Mouse (Mus musculus) liver, embryonic 11.5 days (tissue): ENCODE data around the gene Slc19a1. TPM values are rescaled to one million over a fixed set of nuclear protein-coding genes. Genes with fewer than 3 reads are reported as not detected.

Experiments
- ATAC-seq: fragments of 200-750 bp; cut with Nextera tagmentation; replicated peaks from 2 replicates; pipeline ENCODE4 v1.8.0; 2017; ENCODE audit warnings: moderate number of reproducible peaks, mild to moderate bottlenecking, moderate TSS enrichment, moderate library complexity; ENCODE audit not compliant: low FRiP score
- DNase-seq: peaks from one replicate; pipeline ENCODE4 v3.0.0-alpha.2; 2017; ENCODE audit warnings: low spot score
- H3K27ac ChIP-seq: fragments of 300-500 bp; sonication (generic); 2 replicates; pipeline ENCODE4 v1.5.1; 2014; ENCODE audit warnings: mild to moderate bottlenecking, low read depth, low read length, control low read depth
- H3K27me3 ChIP-seq: fragments of 300-500 bp; sonication (generic); replicated peaks from 2 replicates; pipeline ENCODE4 v1.6.1; 2014; ENCODE audit warnings: low read length, mixed read lengths; ENCODE audit not compliant: control insufficient read depth, insufficient read depth
- H3K36me3 ChIP-seq: fragments of 300-500 bp; sonication (generic); 2 replicates; pipeline ENCODE4 v1.6.1; 2014; ENCODE audit warnings: mild to moderate bottlenecking, low read length, moderate library complexity, mixed read lengths; ENCODE audit not compliant: control insufficient read depth, insufficient read depth
- H3K4me1 ChIP-seq: fragments of 300-500 bp; sonication (generic); replicated peaks from 2 replicates; pipeline ENCODE4 v1.6.1; 2014; ENCODE audit warnings: low read length, mixed read lengths; ENCODE audit not compliant: control insufficient read depth, insufficient read depth
- H3K4me2 ChIP-seq: fragments of 300-500 bp; sonication (generic); 2 replicates; pipeline ENCODE4 v1.6.1; 2014; ENCODE audit warnings: mild to moderate bottlenecking, control low read depth, moderate library complexity
- H3K4me3 ChIP-seq: fragments of 300-500 bp; sonication (generic); 2 replicates; pipeline ENCODE4 v1.5.1; 2014; ENCODE audit warnings: low read depth, low read length, control low read depth
- H3K9ac ChIP-seq: fragments of 300-500 bp; sonication (generic); 2 replicates; pipeline ENCODE4 v1.6.1; 2014; ENCODE audit warnings: low read depth, low read length, control low read depth
- H3K9me3 ChIP-seq: fragments of 300-500 bp; sonication (generic); 2 replicates; pipeline ENCODE4 v1.6.1; 2016; ENCODE audit warnings: low read length, inconsistent platforms, mixed read lengths; ENCODE audit not compliant: control insufficient read depth
- WGBS: fragments of 180-500 bp; shearing (Covaris S2); extraction: QIAGEN DNeasy Blood & Tissue Kit; methylation state at CpG from one replicate; pipeline ENCODE4 v1.1.7; 2014; 5-methylcytosine and 5-hydroxymethylcytosine counted together
- polyA plus RNA-seq: library from polyadenylated mRNA; unstranded; fragments of >200 nt; fragmentation: Nextera tagmentation; extraction: Ambion mirVana; gene quantifications from 2 replicates; pipeline ENCODE4 v1.2.1, GENCODE M21; 2014

Gene Slc19a1
- polyA plus RNA-seq, 1 experiment from 2014 or later: 57.1 TPM

DNA sequence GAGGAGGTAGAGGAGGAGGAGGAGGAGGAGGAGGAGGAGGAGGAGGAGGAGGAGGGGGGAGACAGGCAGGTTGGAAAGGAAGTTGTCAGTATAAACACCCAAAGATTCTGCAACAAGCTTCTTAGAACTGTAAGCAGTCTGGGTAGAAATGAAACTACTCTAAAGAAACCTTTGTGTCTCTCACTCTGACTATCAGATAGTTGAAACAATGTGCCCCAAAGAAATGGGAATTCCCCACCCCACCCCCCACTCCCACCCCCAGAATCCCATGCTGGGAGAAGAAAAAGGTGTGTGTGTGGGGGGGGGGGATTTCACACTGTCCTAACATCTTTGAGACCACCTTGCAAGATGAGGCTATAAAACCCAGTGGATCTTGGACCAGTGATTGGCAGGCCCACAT lies 72.3 kb downstream of the Slc19a1 start:
- ATAC-seq (no peak), DNase-seq (no peak)
- H3K27ac ChIP-seq: no peak overlapping the region
- no peak overlapping the region for H3K4me2 ChIP-seq
- H3K27me3 ChIP-seq: no peaks in the 10 kb centered on the region
- H3K4me3 ChIP-seq: no peak overlapping the region
- H3K9me3 ChIP-seq: no peaks in the 10 kb centered on the region
- H3K9ac ChIP-seq: no peak overlapping the region
- no peaks in the 10 kb centered on the region; the same call in 1 of the 2 replicates for H3K36me3 ChIP-seq
- peaks cover 12% of the 10 kb centered on the region; the same call in 1 of the 2 replicates for H3K4me1 ChIP-seq

DNA sequence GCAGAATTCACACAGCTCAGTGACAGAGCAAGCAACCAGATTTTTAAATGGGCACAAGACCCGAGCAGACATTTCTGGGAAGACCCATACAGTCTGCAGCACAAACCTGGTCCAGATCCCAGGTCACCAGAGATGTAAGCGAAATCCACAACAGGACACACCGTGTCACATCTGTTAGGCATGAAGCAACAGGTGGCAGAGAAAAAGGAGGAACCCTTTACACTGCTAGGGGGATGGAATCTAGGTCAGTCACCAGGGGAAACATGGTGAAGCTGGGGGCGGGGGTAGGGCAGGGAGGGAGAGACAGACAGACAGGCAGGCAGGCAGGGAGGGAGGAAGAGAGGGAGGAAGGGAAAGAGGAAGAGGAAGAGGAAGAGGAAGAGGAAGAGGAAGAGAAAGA lies 76.1 kb downstream of the Slc19a1 start:
- 68% methylated on average over 4 of the region's 4 CpGs for WGBS
- ATAC-seq: no peak
- H3K36me3 ChIP-seq: no peaks in the 10 kb centered on the region; the same call in 1 of the 2 replicates

DNA sequence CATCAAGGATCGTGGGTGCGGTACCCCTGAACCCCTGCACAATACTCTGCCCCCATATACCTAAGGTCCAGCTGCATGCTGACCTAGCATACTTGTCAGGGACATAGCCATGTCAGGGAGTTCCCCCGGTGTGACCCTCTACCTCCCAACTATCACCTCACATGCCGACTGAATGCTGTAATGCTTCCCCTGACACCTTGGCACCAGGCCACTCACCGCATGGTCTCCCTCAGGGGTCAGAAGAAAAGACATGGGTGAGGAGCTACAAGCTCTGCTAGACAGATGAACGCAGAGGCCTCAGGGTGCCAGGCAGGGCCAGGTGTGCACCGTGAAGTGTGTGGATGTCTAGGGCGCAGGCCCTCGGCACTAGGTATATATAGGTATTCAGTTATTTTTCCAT lies 78.0 kb downstream of the Slc19a1 start:
- Histone ChIP-seq H3K4me1 (peaks cover 32% of the 10 kb centered on the region), H3K4me2 (no peak overlapping the region), H3K9me3 (no peaks in the 10 kb centered on the region), H3K9ac (no peak overlapping the region), H3K27ac (no peak overlapping the region), H3K4me3 (no peak overlapping the region), H3K27me3 (no peaks in the 10 kb centered on the region), H3K36me3 (no peaks in the 10 kb centered on the region; the same call in 1 of the 2 replicates)
- no peak for ATAC-seq
- DNase-seq: no peak
- 83% methylated on average over 9 of the region's 9 CpGs for WGBS

More for the DNA sequence above, 76.1 kb downstream of the Slc19a1 start:
- no peak overlapping the region for H3K9ac ChIP-seq
- no peaks in the 10 kb centered on the region for H3K9me3 ChIP-seq
- peaks cover 26% of the 10 kb centered on the region for H3K4me1 ChIP-seq
- no peak overlapping the region for H3K27ac ChIP-seq
- H3K4me3 ChIP-seq: no peak overlapping the region
- DNase-seq: no peak
- H3K4me2 ChIP-seq: no peak overlapping the region
- no peaks in the 10 kb centered on the region for H3K27me3 ChIP-seq

Other genes with a start within 250 kb of the Slc19a1 start
- 9.6 and 10.7 TPM in 2 replicates for gene Pcbp3, start 70.4 kb upstream of the Slc19a1 start, polyA plus RNA-seq
- 55.3 and 60.2 TPM in 2 replicates for gene Col18a1, start 134.3 kb downstream of the Slc19a1 start, polyA plus RNA-seq
- gene Pofut2, start 227.0 kb downstream of the Slc19a1 start, polyA plus RNA-seq: 66.8 and 71.9 TPM in 2 replicates